Mouse (Mus musculus) ES-E14 (cell line): ENCODE measurements at regions not wholly inside any gene's neighbourhood (a gene's known extent, or its start where the extent isn't known, plus 50 kb on each side); places are given as distances from the start of the nearest gene placed in this dataset.

Experiments
- DNase-seq: peaks from one replicate; pipeline ENCODE4 v3.0.0-alpha.2; 2013; ENCODE audit warnings: low read depth, low spot score
- H3K27ac ChIP-seq: 2 replicates; pipeline ENCODE4 v1.5.1; 2012; ENCODE audit warnings: low read depth, mild to moderate bottlenecking, low read length, moderate library complexity, mixed read lengths; ENCODE audit not compliant: poor library complexity, insufficient read depth, severe bottlenecking
- H3K36me3 ChIP-seq: 2 replicates; pipeline ENCODE4 v1.6.1; 2012; ENCODE audit warnings: mild to moderate bottlenecking, low read length, moderate library complexity, mixed read lengths; ENCODE audit not compliant: control insufficient read depth, poor library complexity, insufficient read depth, severe bottlenecking
- H3K4me1 ChIP-seq, 2 experiments: fragments of 150-350 bp in 1 of 2; sonication (generic) in 1 of 2; 2 replicates each; pipeline ENCODE4 v1.6.1; 2012; ENCODE audit warnings: low read length in 2 of 2, mild to moderate bottlenecking in 1 of 2, mixed read lengths in 1 of 2; ENCODE audit not compliant: control insufficient read depth in 2 of 2, insufficient read depth in 2 of 2, poor library complexity in 1 of 2
- H3K4me3 ChIP-seq, 2 experiments: fragments of 150-350 bp in 1 of 2; sonication (generic) in 1 of 2; 2 replicates each; pipeline ENCODE4 v1.5.1; 2012; ENCODE audit warnings: low read length in 2 of 2, low read depth in 1 of 2, mild to moderate bottlenecking in 1 of 2, mixed read lengths in 1 of 2; ENCODE audit not compliant: insufficient read depth in 1 of 2, poor library complexity in 1 of 2, severe bottlenecking in 1 of 2
- H3K9ac ChIP-seq: 2 replicates; pipeline ENCODE4 v1.6.1; 2012; ENCODE audit warnings: low read depth, mild to moderate bottlenecking, low read length, mixed read lengths; ENCODE audit not compliant: poor library complexity, insufficient read depth, severe bottlenecking
- H3K9me3 ChIP-seq: fragments of 150-350 bp; sonication (generic); 2 replicates; pipeline ENCODE4 v1.6.1; 2012; ENCODE audit warnings: low read depth, mild to moderate bottlenecking, low read length; ENCODE audit not compliant: control insufficient read depth, insufficient read depth
- CHD2 ChIP-seq: IDR thresholded peaks from 2 replicates; pipeline ENCODE4 v1.6.1; 2014; ENCODE audit warnings: mild to moderate bottlenecking, low read depth, low read length, inconsistent platforms
- HCFC1 ChIP-seq: IDR thresholded peaks from 2 replicates; pipeline ENCODE4 v1.6.1; 2012; ENCODE audit warnings: low read length, inconsistent platforms, borderline replicate concordance; ENCODE audit not compliant: insufficient read depth
- MAFK ChIP-seq: IDR thresholded peaks from 2 replicates; pipeline ENCODE4 v1.6.1; 2014; ENCODE audit warnings: mild to moderate bottlenecking, low read depth, low read length, inconsistent platforms; ENCODE audit not compliant: insufficient read depth
- ZC3H11A ChIP-seq: IDR thresholded peaks from 2 replicates; pipeline ENCODE4 v1.6.1; 2012; ENCODE audit warnings: low read depth, mild to moderate bottlenecking, inconsistent platforms, low read length, borderline replicate concordance
- ZNF384 ChIP-seq: IDR thresholded peaks from 2 replicates; pipeline ENCODE4 v1.6.1; 2012; ENCODE audit warnings: low read depth, low read length, inconsistent platforms
- in situ Hi-C, 2 experiments: fragments of 600-800 bp; cut with MboI; formaldehyde crosslinking; loops; one replicate each; pipeline ENCODE4 v1.15.1; 2025; ENCODE audit warnings: low sequenced_read_pairs in 2 of 2, inconsistent platforms in 1 of 2; ENCODE audit not compliant: unreplicated experiment in 2 of 2

- Histone ChIP-seq H3K9me3 (no peaks in the 10 kb centered on the region), H3K4me3 (no peak overlapping the region), H3K4me1 (no peaks in the 10 kb centered on the region), H3K36me3 (no peaks in the 10 kb centered on the region), H3K9ac (no peak overlapping the region), H3K27ac (no peak overlapping the region)
- in situ Hi-C loops, result no loop called here
- no peak for DNase-seq
- no peak for TF ChIP-seq CHD2
- no peak for TF ChIP-seq ZNF384
- TF ChIP-seq ZC3H11A, result no peak
- no peak for TF ChIP-seq MAFK
- no peak for TF ChIP-seq HCFC1
Observed at GRCm38 (mm10) chr4:39926021-39926591, 216.8 kb upstream of the Aco1 start.

GRCm38 (mm10) chr4:39926594-39926993 is 216.3 kb upstream of the Aco1 start:
- H3K36me3 ChIP-seq, result no peaks in the 10 kb centered on the region
- H3K4me1 ChIP-seq, result no peaks in the 10 kb centered on the region
- H3K4me3 ChIP-seq, result no peak overlapping the region
- H3K9ac ChIP-seq, result no peak overlapping the region
- DNase-seq, result no peak
- in situ Hi-C loops, result no loop called here
- TF ChIP-seq HCFC1 (no peak), MAFK (peak; percentile 92)
- no peak overlapping the region for H3K27ac ChIP-seq
- H3K9me3 ChIP-seq, result no peaks in the 10 kb centered on the region

DNA sequence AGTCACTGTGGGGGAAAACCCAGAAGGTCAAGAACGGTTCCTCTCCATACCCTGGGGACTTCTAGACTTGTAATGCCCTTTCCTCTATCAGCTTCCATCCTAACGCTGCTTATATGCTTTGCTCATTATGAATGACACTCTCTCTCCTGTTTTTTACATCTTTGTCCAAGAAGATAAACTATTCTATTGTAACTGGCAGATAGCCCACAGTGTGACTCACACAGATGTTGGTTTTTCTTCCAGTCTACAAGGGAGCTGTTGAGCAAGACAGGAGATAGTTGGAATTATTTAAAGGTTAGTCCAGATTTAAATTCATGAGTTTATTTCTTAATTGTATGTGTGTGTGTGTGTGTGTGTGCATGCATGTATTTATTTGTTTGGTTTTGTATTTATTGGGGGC is 214.4 kb upstream of the Aco1 start:
- no peak for DNase-seq
- no peak for TF ChIP-seq MAFK
- no peak for TF ChIP-seq ZC3H11A
- Histone ChIP-seq H3K9ac (no peak overlapping the region), H3K4me3 (no peak overlapping the region), H3K4me1 (no peaks in the 10 kb centered on the region), H3K27ac (no peak overlapping the region), H3K36me3 (no peaks in the 10 kb centered on the region), H3K9me3 (no peaks in the 10 kb centered on the region)
- in situ Hi-C loops, result no loop called here

GRCm38 (mm10) chr4:39934025-39934708 is 208.7 kb upstream of the Aco1 start:
- Histone ChIP-seq H3K27ac (no peak overlapping the region), H3K9me3 (no peaks in the 10 kb centered on the region), H3K36me3 (no peaks in the 10 kb centered on the region), H3K4me3 (no peak overlapping the region), H3K9ac (no peak overlapping the region), H3K4me1 (no peaks in the 10 kb centered on the region)
- TF ChIP-seq ZNF384 (no peak), MAFK (no peak), CHD2 (no peak), HCFC1 (no peak), ZC3H11A (no peak)
- in situ Hi-C loops, result no loop called here
- no peak for DNase-seq

GRCm38 (mm10) chr4:39958687-39959086 is 184.2 kb upstream of the Aco1 start:
- Histone ChIP-seq H3K4me1 (no peaks in the 10 kb centered on the region), H3K4me3 (no peak overlapping the region), H3K9me3 (no peaks in the 10 kb centered on the region), H3K9ac (no peak overlapping the region), H3K27ac (no peak overlapping the region), H3K36me3 (no peaks in the 10 kb centered on the region)
- no peak for DNase-seq
- TF ChIP-seq HCFC1 (no peak), MAFK (no peak), ZC3H11A (no peak), CHD2 (no peak), ZNF384 (no peak)
- in situ Hi-C loops, result no loop called here
